Mouse (Mus musculus) kidney, postnatal 10 days (tissue): Measurements from ENCODE around the gene Acadvl.
"Not testable (repeated sequence)": the region's sequence is repeated elsewhere in the genome, so short reads cannot be mapped to it uniquely, and the experiment has no call there.

Experiments used
- DNase-seq: peaks from one replicate; pipeline ENCODE4 v3.0.0; 2021; ENCODE audit warnings: mixed read lengths

The Acadvl gene

DNA sequence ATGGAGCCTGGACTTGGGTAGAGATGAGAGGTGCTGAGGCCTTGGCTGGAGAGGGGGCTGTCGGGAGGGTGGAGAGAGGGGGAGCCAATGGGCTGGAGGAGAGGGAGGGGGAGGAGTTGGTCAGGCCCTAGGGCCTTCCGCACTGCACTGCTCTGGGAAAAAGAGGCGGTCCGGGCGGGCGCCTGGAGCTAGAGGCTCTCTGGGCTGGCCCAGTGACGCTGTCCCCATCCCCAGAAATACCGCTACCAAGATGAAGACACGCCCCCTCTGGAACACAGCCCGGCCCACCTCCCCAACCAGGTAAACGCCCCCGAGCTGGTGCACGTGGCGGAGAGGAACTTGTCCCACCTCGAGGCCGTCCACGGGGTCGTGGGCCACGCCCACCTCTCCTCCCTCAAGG lies 11.5 kb upstream of the Acadvl start:
- peak; percentile 76 for DNase-seq

DNA sequence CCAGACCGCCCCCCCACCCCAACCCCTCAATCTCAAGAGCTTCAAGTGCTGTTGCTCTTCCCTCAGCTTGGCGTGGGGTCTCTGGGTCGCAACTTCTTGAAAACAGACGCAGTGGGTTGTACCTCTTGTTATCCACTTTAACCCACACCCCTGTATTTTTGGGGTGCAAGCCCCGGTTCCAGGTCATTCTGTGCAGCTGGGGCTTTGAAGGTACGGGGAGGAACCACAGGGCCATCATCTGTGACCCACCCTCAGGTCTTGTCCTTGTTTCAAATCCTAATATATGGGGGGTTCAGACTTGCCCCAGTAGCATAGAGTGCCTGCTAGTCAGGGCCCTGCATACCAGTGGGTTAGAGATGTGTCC lies 8.9 kb upstream of the Acadvl start:
- DNase-seq = no peak

DNA sequence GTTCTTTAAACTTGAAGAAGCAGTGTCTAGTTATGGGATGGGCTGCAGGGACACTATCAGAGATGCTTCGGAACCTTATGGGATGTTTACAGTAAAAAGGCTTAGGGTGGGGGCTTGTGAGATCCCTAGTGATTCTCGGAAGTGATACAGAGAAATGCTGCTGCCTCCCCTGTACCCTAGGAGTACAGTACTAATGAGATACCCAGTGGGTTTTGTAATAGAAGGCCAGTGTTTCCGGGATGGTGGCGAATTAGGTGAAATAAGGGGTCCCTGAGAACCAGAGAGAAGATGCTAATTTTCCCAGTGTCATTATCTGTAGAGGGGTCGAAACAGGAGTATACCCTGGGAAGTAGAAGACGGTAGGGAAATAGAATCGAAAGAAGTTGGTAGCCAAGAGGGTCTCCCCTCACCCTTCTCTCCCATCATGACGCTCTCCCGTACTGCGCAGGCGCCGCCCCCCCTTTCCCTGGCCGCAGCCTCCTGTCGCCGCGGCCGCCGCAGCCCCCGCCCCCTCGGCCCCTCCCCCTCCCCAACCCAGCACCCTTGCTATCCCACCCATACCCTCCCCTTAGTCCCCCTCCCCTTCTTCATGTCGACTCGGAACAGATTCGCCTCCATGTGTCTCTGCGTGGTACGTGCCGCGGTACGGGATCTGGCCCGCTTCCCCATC lies 8.4 kb upstream of the Acadvl start:
- peak; percentile 69 for DNase-seq

DNA sequence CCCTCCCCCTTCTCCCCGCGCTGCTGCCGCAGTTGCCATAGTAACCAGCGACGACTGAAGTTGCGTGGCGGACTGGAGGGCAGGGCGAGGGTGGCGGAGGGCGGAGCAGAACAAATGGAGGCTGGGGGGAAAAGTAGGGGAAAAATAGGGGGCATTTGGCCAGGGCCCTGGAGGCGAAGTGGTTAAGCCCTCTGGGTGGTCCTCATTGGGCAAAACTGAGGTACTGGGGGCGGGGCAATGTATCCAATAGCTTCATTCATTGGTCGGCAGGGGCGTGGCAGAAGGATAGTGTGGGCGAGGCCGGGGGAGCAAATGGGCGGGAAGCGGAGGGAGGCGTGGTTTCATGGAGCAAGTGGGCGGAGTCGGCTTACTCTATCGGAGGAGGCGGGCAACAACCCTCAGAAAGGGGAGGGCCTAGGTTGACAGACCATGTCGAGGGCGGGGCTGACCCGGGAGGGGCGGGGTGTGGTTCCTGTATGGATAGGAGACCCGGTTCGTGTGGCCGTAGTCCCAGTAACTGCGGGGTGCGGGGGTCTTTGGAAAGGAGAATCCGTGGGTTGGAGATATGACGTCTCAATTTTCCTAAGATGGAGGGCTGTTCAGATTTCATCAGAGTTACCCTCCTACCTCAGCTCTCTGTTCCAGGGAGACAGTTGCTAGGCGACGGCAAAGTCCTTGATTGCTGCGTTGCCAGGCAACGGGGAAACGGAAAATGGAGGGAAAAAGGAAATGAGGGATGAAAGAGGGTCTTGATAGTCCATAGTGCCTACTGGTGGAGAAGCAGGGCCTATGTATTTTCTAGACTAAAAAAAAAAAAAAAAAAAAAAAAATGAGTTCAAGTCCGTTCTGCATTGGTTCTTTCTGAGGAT lies 6.3 kb upstream of the Acadvl start:
- peak; percentile 99 for DNase-seq

DNA sequence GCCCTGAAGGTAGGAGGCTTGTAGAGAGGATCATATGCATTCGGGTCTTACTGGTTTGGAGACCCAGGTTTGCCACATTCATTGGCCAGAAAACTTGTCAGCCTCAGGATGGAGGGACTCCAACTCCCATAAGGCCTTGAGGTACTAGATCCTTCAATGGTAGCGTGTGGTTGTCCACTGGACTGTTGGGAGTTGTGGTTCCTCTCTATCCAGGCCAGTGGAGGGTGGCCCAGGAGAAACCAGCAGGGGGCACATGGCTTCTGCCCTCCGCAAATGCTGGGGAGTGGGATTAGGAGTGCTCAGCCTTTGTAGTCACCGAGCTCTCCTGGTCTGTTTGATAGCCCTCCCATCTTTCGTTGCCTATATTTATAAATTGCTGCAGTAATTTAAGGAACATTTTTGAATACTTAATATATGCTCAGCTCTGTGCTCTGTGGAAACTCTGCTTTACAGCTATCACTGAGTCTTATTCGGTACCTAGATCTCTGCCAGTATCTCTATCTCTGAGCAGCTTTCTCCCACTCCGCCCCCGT lies 5.6 kb upstream of the Acadvl start:
- DNase-seq = peak; percentile 82

DNA sequence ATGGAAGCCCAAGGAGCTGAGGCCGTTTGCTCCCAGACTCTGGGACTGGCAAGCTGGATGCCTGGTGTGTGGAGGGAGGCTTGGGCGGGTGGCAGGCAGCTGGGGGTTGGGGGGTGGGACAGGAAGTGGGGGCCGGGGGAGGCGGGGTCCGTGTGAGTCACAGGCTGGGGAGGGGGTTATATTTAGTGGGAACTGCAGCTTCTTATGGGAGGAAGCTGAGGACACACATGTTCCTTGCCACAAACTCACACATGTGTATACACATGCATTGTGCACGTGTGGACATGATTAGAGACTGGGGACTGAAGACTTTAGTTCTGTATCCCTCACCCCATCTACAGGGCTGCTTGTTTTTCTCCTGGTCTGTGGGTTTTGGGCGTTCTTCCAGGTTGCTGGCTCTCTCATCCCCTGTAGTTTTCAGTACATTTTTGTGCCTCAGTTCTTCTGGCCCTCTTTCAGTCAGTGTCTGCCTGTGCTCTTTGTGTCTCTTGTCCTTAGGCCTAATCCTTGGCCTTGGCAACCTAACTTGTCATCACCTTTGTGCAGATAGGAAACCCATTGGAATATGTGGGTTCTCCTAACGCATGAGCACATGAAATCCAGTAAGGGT lies 4.9 kb upstream of the Acadvl start:
- peak; percentile 39 for DNase-seq

DNA sequence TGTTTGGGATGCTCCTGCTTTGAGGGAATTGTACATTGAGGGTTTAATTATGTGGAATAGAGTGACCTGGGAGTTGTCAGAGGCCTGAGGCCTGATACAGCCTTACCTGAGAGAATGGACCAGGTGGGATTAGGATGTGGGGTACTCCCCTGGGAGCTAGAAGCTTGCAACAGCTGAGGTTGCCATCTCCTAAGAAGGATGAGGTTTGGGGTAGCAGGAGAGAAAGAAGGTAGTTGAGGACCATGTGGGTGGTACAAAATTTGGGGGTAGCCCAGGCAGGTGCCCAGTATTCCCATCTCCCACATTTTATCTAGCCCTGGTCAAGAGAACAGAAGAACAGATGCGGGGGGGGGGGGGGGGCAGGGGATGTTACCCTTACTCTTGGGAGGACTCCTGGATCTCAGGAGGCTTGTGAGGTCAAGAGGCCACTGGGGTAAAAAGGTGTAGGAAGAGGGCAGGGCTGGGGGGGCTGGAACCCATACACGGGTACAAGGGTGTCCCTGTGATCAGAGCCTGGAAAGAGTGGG lies 4.3 kb upstream of the Acadvl start:
- no peak for DNase-seq

DNA sequence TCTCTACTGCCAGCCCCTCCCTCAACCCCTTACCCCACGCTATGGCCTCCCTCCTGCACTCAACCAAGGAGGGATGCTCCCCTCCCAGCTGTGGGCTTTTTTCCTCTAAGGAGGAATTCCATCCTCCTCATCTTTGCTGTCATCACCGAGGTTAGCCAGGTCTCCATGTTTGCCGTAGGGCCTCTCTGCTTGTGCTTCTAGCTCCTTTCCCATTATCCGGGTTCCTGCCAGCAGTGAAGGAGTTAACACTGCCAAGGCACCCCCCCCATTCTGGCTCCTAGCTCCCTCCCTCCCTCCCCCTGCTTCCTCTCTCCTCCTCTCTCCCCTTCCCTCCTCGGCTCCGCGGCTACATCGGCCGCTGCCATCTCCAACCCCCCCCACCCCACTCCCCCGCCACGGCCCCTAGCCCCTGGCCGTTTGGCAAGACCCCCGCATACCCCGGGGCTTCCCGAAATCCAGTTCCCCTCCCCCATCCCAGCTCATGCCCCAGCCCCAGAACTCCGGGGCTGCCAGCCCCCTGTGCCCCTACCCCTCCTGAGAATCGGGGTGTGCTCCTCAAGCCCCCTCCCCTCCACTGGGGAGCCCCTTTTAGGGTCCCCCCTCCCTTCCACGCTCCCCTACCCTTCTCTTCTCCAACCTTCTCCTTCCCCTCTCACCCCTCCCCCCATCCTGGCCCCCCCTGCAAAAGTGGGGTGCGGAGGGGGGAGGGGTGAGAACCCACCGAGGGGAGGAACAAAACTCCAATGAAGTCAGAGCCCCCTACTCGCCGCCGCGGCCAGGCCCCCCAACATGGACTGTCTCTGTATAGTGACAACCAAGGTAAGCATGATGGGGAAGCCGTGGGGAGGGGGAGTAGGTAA lies 3.1 kb upstream of the Acadvl start:
- peak; percentile 81 for DNase-seq

DNA sequence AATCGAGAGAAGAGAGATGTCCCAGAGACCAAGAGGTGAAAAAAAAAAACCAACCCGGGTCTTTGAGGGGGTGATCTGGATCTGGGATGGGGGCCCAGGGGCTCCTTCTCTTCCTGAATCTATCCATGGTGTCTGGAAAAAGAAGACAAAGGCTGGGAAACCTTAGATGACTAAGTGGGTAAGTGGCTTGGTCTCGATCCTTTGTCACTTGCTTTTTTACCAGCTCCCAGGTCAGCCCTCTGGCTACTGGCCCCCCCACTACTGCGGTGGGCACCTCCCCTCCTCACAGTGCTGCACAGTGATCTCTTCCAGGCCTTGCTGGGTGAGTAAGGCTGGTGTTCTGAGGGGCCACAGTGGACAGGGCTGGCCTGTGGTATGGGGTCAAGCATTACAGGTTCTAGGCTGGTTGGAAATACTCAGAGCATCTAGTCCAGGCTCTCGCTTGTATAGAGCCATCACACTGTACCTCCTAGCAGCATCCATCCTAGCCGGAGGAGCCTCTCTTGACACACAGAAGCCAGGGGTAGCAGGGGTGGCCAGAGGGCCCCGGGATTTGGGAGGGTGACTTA lies 2.1 kb upstream of the Acadvl start:
- DNase-seq = peak; percentile 13

DNA sequence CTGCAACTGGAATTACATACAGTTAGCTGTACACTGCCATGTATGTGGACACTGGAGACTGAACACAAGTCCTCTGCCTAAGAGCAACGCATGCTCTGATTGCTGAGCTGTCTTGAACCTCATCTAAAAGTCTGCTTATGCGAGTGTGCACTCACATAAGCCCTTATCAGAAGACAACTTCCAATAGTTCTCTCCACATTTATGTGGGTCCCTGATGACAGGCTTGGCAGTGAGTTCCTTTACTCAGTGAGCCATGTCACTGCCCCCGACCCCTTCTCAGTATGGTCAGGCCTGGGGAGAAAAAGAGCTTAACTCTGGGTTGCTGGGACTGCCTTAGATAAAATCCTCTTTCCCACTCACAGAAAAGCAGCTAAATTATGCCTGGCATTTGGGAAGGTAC lies 1.5 kb upstream of the Acadvl start, which contains the start of gene Dlg4:
Gene Dlg4, plus strand, starts transcription at position 274 of the 400 bp plus-strand sequence.
- DNase-seq = no peak

DNA sequence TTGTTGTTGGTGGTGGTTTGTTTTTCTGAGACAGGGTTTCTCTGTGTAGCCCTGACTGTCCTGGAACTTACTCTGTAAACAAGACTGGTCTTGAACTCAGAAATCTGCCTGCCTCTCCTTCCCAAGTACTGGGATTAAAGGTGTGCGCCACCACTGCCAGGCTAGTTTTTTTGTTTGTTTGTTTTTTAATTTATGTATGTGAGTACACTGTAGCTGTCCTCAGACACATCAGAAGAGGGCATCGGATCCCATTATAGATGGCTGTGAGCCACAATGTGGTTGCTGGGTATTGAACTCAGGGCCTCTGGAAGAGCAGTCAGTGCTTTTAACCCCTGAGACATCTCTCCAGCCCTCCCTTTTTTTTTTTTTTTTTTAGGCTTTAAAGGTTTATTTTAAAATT lies 966 bp upstream of the Acadvl start:
- DNase-seq = not testable (repeated sequence)

DNA sequence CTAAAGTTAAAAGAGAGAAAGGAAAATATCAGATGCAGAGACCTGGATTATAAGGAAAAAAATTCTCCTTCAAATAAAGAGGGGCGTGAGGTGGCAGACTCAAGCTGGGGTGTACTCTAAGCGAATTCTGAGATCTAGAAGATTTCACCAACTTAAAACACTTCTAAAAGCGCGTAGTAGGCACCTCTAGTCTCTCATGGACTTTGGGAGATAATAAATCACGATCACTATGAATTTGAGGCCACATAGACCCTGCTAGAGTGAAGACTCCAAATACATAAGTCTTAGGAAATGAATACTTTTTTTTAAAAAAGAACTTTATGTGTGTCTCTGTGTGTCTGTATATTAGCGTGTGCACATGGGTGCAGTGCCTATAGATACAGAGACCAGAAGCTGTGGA lies 466 bp upstream of the Acadvl start:
- DNase-seq = no peak

DNA sequence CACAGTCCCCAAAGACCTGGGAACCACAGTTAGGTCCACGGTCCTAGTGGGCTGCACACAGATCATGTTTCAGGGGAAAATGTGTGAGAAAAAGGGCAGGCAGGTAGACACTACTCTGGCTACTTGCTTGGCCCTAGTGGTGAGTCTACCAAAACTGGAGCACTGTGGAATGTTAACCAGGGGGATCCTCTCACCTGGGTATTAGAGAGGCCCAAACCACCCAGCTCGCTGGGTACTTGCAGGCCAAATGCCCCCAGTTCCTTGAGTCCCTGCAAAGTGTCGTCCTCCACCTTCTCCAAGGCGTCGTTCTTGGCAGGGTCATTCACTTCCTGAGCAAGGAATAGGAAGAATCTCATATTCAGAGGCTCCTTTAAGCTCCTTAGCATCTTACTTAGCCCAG lies 1.2 kb downstream of the Acadvl start:
- DNase-seq = peak; percentile 9

DNA sequence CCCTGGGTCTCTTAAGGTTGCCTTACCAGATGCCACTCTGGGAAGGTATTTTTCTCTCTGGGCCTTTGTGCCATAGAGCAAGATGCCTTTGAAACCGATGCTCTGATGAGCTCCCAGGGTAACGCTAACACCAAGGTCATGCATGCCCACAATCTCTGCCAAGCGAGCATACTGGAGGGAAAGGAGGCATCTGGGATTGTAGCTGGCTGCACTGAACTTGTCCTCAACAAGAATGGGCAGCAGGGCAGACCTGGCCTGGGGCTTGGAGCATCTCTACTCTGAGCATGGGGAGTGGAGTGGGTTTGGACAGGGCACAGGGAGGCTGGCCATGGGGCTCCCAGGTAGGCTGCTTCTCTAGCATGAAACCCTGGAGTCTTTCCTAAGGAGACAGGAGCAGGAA lies 1.8 kb downstream of the Acadvl start:
- peak; percentile 6 for DNase-seq

DNA sequence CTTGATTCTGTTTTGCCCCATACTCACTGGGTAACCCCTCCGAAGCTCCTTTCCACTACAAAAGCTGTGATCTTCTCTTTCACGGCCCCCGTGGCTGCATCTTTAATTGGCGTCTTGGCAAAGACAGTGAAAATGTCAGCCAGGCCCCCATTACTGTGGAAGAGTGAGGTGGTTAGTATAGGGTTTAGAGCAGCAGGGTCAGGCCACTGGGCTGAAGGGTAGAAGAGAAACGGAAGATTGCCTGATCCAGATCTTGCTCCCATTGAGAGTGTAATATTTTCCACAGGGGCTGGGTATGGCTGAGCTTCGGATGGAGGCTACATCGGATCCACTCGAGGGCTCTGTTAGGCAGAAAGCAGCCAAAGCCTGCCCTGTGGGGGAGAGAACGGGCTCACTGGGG lies 2.3 kb downstream of the Acadvl start:
- no peak for DNase-seq

DNA sequence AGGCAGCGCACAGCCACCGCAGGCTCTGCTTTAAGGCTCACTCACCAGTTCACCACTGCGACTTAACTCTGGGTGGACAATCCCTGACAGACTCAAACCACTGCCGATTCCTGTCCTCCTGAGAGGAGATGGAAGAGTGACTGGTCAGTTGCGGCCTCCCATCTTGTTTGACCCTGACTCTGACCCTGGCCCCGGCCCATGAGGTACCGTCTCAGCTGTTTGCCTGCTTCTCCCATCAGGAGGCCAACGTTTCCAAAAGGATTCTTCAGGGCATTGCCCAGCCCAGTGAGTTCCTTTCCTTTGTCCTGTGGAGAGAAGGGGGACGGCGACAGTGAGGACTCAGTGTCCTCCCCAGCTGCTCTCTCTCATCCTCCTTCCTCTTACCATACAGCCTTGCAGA lies 4.2 kb downstream of the Acadvl start:
- no peak for DNase-seq

DNA sequence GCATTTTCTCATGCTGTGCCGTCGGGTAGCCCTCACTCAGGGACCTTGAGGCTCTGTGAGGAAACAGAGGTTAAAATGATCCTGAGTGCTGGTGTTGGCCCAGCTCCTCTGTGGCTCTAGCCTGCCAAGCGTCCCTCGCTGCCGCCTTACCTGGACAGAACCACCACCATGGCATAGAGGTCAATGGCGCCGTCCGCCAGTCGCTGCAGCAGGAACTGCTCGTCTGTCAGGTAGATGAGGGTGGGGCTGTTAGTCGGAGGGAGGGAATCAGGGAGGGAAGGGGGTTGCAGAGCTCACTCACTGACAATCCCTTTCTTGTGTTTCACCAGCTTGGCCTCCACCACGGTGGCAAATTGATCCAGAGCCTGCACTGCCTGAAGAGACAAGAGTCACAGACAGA lies 4.7 kb downstream of the Acadvl start:
- peak; percentile 11 for DNase-seq

DNA sequence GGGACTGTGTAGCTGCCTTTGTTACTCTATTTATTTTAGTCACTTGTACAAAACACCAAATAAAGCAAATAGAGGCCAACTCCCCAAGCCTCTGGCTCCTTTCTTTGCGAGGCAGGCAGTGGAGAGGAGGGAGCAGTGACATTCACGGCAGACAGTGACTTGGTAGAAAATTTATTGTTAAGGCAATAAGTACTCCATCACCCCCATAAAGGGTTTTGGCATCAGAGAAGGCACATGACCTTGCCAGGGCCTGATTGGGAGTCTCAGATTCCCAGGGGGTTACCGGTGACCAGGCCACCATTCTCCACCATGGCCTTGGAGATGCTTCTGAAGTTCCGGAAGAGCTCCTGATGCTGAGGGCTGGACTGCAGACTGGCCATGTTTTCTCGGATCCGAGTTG lies 5.2 kb downstream of the Acadvl start:
- DNase-seq = no peak

DNA sequence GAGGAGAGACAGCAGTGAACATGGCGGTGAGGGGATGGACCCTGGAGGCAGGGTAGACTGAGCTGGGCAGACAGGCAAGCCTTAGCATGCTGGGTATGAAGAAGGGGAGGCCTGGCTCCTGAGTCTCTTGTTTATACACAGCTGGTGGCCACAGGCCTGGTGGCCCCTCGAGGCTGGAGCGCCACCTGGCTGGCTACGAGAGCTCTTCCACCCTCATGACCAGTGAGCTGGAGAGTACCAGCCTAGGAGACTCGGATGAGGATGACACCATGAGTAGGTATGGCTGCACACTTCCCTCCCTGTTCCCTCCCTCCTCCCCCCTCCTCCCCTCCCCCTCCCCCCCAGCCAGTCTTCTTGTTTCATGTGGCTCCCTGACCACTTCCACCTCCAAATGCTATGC lies 9.7 kb downstream of the Acadvl start:
- no peak for DNase-seq

DNA sequence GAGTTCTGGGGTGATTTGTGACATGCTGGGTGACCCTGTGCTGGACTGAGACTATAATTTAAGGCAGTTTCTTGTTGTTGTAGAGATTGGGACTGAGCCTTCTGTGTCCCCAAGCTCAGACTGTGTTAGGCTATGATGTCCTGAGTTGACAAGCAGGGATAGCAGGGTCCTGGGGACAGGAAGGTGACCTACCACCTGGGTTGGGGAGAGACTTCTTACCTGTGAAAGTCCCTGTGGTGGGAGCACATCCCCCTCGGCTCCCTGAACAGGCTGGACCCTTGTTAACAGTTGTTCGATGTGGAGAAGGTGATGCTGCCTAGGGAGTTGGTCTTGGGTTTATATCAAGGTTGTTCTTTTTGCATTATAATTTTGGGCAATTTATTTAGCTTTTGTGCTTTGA lies 12.7 kb downstream of the Acadvl start:
- no peak for DNase-seq

DNA sequence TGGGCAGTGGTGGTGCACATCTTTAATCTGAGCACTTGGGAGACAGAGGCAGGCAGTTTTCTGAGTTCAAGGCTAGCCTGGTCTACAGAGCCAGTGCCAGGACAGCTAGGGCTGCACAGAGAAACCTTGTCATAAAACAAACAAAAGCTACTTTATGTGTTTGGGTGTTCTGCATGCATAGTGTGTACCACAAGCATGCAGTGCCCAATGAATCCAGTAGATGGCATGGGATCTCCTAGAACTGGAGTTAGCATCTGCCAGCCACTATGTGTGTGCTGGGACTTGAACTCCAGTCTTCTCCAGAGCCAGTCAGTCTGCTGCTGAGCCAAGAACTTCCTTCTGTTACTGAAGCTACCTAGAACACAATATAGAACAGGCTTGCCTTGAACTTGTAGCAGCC lies 13.3 kb downstream of the Acadvl start:
- DNase-seq = peak; percentile 67

DNA sequence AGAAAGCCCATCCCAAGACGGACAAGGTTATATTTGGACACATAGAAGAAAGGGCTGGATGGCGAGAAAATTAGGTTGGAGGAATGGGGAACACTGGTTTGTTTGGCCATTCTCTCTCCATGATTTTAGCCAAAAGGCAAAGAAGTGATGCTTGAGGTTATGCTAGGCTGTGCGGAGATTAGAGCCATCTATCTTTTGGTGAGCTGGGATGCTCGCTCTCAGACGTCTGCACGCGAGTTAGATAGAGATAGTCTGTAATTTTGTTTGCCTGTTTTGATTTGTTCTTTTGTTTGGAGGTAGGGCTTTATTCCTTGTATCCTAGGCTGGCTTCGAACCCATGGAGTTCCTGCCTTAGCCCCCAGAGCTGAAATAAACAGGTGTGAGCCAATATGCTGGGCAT lies 14.1 kb downstream of the Acadvl start:
- DNase-seq = no peak
